Mouse (Mus musculus): ENCODE measurements around the gene D930048N14Rik.
"Not testable (repeated sequence)": the region's sequence is repeated elsewhere in the genome, so short reads cannot be mapped to it uniquely, and the experiment has no call there.

DNA sequence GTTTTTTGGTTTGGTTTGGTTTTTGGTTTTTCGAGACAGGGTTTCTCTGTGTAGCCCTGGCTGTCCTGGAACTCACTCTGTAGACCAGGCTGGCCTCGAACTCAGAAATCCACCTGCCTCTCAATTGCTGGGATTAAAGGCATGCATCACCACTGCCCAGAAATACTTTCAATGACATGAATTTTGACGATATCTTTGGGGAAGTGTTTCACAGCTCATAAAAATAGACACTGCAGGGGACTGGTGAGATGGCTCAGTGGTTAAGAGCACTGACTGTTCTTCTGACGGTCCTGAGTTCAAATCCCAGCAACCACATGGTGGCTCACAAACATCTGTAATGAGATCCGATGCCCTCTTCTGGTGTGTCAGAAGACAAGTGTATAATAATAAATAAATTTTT is 40.8 kb upstream of the D930048N14Rik start:
- TF ChIP-seq MAFK (IDR thresholded peaks at IDR 0.05; ENCODE audit: insufficient read depth, low read depth, low read length); CHD2 (IDR thresholded peaks at IDR 0.05; ENCODE audit: low read depth, low read length); ZC3H11A (IDR thresholded peaks at IDR 0.05; ENCODE audit: borderline replicate concordance, low read depth, low read length); ZNF384 (IDR thresholded peaks at IDR 0.05; ENCODE audit: low read depth, low read length); HCFC1 (IDR thresholded peaks at IDR 0.05; ENCODE audit: borderline replicate concordance, insufficient read depth, low read length): not testable (repeated sequence)
